Mouse (Mus musculus) B cell, adult 2 months (primary cell): Measurements from ENCODE around the gene Cep41.

Source experiments
- DNase-seq, 2 experiments: peaks; one replicate each; pipeline ENCODE4 v3.0.0; 2022

Cep41 gene

GRCm38 (mm10) chr6:30620591-30620990, 73.0 kb downstream of the Cep41 start:
- DNase-seq: no peak

GRCm38 (mm10) chr6:30619606-30620005, 73.9 kb downstream of the Cep41 start:
- DNase-seq: no peak

- DNase-seq: no peak
Observed at GRCm38 (mm10) chr6:30618735-30619134, 74.8 kb downstream of the Cep41 start.

DNA sequence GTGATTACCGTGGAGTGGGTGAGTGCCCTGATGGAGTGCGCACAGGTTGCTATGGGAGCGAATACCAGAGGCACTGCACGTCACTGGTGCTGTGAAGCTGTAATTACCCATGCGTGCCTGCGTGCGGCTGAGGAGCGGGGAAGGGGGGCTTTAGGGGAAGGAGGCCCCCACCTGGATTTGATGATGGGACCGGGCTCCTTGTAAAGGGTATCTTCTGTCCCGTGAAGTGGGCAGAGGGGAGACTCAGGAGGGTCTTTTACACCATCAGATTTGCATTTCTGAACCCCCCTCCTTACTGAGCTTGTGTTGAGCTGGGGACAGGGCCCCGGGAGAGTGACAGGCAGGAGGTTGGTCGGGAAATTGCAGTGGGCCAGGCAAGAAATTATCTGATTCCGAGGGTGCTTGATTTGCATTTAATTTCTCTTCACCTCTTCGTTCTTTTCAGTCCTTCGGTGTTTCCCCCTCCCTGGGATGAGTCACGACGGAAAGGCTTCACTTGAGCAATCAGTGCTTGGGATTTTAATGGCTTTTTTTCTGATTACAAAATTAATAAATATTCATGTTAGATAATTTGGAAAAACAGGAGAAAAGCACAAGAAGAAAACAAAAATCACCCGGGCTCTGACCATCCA, 75.5 kb downstream of the Cep41 start:
- DNase-seq: no peak

DNA sequence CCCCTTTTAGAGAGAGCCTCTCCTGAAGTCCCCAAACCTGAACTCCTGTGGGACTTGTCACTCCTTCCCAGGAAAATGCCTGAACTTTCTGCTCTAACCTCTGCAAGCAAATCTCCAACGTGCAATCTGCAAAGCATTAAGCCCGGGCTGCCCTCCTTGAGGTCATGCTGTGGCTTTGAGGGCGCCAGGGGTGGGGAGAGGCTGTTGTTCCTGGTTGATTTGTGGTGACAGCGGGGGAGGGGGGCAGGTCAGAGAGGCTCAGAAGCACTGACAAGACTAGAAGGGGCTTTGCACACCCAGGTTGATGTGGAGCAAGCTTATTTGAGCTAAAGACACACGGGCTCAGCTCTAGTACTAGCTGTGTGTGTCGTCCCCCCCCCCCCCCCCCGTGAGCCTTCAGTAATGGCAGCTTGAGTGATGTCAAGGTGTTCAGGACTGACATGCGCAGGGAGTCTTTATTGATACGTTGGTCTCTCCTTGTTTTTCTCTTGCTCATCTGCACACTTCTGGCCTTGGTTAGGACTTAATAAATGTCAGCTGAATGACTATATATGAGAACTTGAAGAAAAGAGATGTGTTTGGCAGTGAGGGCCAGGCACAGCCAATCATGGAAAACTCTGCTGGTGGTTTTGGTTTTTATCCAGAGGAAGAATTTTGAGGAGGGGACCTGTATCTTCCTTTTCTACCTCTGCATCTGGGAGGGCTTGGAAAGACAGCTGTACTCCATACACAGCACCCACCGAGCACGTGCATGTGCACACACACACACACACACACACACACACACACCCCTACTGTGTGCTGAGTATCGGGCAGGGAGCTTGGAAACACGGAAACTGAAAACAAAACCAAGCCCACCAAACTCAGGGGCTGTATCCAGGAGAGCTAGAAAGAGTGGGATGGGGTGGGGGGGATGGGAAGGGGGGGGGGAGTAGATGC, 76.3 kb downstream of the Cep41 start:
- peak; percentile 8 for DNase-seq

- DNase-seq: peak in 1 of 2 experiments; percentile 6
Observed at GRCm38 (mm10) chr6:30616491-30616941, 77.0 kb downstream of the Cep41 start.

- DNase-seq: no peak
Observed at GRCm38 (mm10) chr6:30615741-30616140, 77.8 kb downstream of the Cep41 start.

DNA sequence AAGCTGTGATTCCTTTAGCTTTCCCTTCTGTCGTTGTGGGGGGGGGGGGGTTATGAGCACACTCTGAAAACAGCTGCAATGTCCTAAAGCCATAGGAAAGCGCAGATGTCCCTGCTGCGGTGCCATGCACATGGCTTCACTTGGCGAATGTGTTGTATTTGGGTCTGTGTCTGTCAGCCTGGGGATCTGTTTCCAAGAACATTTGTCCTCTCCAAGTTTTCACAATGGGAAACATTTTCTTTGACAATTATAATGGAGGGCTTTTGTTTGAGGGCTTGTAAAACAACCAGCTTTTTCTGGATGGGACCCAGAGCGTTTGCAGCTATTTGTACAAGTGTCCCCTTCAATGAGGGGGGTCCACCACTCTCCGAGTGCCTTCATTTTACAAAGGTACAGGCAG, 79.3 kb downstream of the Cep41 start:
- no peak for DNase-seq

DNA sequence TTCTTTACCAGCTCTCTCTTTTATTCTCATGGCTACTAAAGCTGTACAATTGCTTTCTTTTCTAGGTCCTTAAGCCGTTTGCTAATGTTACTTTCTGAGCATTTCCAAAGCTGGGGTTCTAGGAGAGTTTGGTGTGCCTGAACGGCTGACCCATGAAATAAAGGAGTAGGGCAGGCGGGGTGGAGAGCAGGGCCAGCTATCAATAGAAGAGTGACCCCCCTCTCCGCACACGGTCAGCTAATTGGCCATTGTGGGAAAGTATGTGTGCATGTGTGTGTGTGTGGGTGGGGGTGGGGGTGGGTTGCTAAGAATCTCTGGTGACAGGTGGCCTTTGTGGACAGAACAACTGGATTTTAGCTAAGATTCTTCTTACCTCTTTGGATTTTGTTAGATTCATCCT, 82.3 kb downstream of the Cep41 start:
- no peak for DNase-seq

DNA sequence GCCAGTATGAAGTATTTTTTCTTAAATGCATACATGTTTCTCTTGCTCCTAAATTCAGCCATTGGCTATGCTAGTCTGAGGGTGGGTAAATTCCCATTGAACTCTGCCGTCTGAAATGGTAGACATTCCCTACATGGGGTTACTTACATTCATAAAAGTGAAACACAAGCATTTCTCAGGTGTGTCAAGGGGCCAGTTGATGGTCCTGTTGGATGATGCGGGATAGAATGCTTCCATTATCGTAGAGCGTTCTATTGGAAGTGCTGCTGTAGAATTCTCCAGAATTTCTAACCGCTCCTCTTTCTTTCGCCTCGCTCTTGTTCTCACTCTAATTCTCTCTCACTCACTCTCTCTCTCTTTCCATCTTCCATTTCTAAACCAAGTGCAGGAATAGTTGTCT, 82.8 kb downstream of the Cep41 start, which contains the start of gene Cpa5:
TSS of gene Cpa5 (plus strand) at position 301 of the 400 bp plus-strand sequence.
- no peak for DNase-seq

- DNase-seq: no peak
Observed at GRCm38 (mm10) chr6:30605672-30606071, 87.9 kb downstream of the Cep41 start.

DNA sequence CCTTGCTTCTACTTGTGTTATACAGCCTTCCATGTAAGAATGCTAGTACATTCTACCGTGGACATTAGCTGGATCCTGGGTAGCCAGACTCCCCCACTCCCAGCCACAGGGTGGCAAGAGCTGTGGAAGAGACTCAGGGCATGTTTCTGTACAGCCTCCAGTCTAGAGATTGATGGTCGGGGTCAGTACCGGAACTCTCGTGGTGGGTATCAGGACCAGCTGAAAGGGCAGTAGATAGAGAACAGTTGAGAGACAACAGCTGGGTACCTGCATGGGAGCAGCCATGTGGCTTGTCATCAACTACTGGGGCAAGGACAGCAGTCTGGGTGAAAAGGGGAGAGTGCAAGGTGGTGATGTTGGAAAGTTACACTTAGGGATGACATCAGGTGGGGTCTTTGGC, 88.4 kb downstream of the Cep41 start:
- DNase-seq: no peak

GRCm38 (mm10) chr6:30604342-30604867, 89.1 kb downstream of the Cep41 start:
- DNase-seq: no peak
